Mouse (Mus musculus) MEL (cell line): ENCODE results near the gene Dhrs9.

Experiments used
- CHD1 ChIP-seq: IDR thresholded peaks from 2 replicates; pipeline ENCODE4 v1.6.1; 2012; ENCODE audit warnings: low read depth, mild to moderate bottlenecking, inconsistent platforms, low read length, improper control_type of control experiment
- CHD2 ChIP-seq: IDR thresholded peaks from 2 replicates; pipeline ENCODE4 v1.6.1; 2011; ENCODE audit warnings: low read length, improper control_type of control experiment
- CTCF ChIP-seq, 3 experiments: IDR thresholded peaks in 2 of 3; conservative IDR thresholded peaks in 1 of 3; 2 replicates each; pipeline ENCODE4 v1.5.1; 2011 to 2012; ENCODE audit warnings: low read length in 3 of 3, low read depth in 2 of 3, mild to moderate bottlenecking in 2 of 3, improper control_type of control experiment in 1 of 3, inconsistent platforms in 1 of 3, mixed read lengths in 1 of 3, moderate library complexity in 1 of 3; ENCODE audit not compliant: control insufficient read depth in 1 of 3, insufficient read depth in 1 of 3, poor library complexity in 1 of 3, severe bottlenecking in 1 of 3
- ELF1 ChIP-seq: IDR thresholded peaks from 2 replicates; pipeline ENCODE4 v1.6.1; 2014; ENCODE audit warnings: low read depth, mild to moderate bottlenecking, inconsistent platforms, low read length, improper control_type of control experiment, moderate library complexity
- EP300 ChIP-seq, 2 experiments: IDR thresholded peaks; 2 replicates each; pipeline ENCODE4 v1.6.1; 2011; ENCODE audit warnings: improper control_type of control experiment in 2 of 2, low read length in 2 of 2, low read depth in 1 of 2, mild to moderate bottlenecking in 1 of 2
- ETS1 ChIP-seq: IDR thresholded peaks from 2 replicates; pipeline ENCODE4 v1.6.1; 2012; ENCODE audit warnings: low read depth, mild to moderate bottlenecking, inconsistent platforms, low read length, improper control_type of control experiment, moderate library complexity
- HCFC1 ChIP-seq: IDR thresholded peaks from 2 replicates; pipeline ENCODE4 v1.6.1; 2012; ENCODE audit warnings: low read depth, mild to moderate bottlenecking, inconsistent platforms, low read length, improper control_type of control experiment, moderate library complexity
- JUND ChIP-seq: IDR thresholded peaks from 2 replicates; pipeline ENCODE4 v1.6.1; 2011; ENCODE audit warnings: low read depth, mild to moderate bottlenecking, improper control_type of control experiment, low read length
- NRF1 ChIP-seq: IDR thresholded peaks from 2 replicates; pipeline ENCODE4 v1.6.1; 2014; ENCODE audit warnings: low read depth, mild to moderate bottlenecking, inconsistent platforms, low read length, improper control_type of control experiment, moderate library complexity; ENCODE audit not compliant: poor library complexity, insufficient read depth, severe bottlenecking
- POLR2A ChIP-seq, 2 experiments: IDR thresholded peaks; 2 replicates each; pipeline ENCODE4 v1.6.1; 2011 to 2012; ENCODE audit warnings: low read length in 2 of 2, mild to moderate bottlenecking in 2 of 2, control low read depth in 1 of 2, improper control_type of control experiment in 1 of 2, low read depth in 1 of 2, moderate library complexity in 1 of 2; ENCODE audit not compliant: control insufficient read depth in 1 of 2, insufficient read depth in 1 of 2, poor library complexity in 1 of 2
- POLR2AphosphoS2 ChIP-seq: IDR thresholded peaks from 2 replicates; pipeline ENCODE4 v1.6.1; 2011; ENCODE audit warnings: low read length, improper control_type of control experiment
- UBTF ChIP-seq: IDR thresholded peaks from 2 replicates; pipeline ENCODE4 v1.6.1; 2012; ENCODE audit warnings: low read depth, mild to moderate bottlenecking, inconsistent platforms, low read length, improper control_type of control experiment, moderate library complexity, borderline replicate concordance; ENCODE audit not compliant: insufficient read depth
- ZKSCAN1 ChIP-seq: IDR thresholded peaks from 2 replicates; pipeline ENCODE4 v1.6.1; 2012; ENCODE audit warnings: low read depth, mild to moderate bottlenecking, inconsistent platforms, low read length, improper control_type of control experiment, moderate library complexity

DNA sequence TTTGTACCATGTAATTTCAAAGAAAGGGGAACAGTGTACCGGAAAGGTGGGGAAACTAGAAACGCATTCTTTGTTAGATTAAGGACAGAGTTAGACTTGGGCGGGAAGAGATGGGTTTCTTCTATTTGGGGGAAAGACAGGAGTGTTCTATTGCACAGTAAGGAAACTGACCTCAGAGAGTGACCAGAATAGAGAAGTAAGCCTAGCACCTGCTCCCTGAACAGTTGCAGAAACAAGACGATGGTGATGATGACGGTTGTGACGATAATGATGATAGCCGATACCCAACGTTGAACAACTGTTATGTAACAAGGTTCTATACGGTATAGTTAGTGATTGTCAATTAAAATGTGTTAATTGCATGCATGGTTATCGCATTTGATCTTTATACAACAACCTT lies 34.3 kb downstream of the Dhrs9 start:
- no peak for TF ChIP-seq CHD1
- TF ChIP-seq CTCF (IDR thresholded peaks at IDR 0.05 in 2 of 3, conservative IDR thresholded peaks at IDR 0.05 in 1 of 3; ENCODE audit: control insufficient read depth in 1 of 3, insufficient read depth in 1 of 3, low read depth in 2 of 3, low read length in 3 of 3, poor library complexity in 1 of 3, severe bottlenecking in 1 of 3), result no peak
- TF ChIP-seq POLR2AphosphoS2, result no peak
- TF ChIP-seq EP300 (IDR thresholded peaks at IDR 0.05; ENCODE audit: low read depth in 1 of 2, low read length in 2 of 2), result no peak
- TF ChIP-seq ZKSCAN1, result no peak
- no peak for TF ChIP-seq CHD2
- TF ChIP-seq ETS1, result no peak
- no peak for TF ChIP-seq UBTF
- no peak for TF ChIP-seq POLR2A (IDR thresholded peaks at IDR 0.05; ENCODE audit: control insufficient read depth in 1 of 2, insufficient read depth in 1 of 2, low read depth in 1 of 2, low read length in 2 of 2, poor library complexity in 1 of 2)
- no peak for TF ChIP-seq NRF1
- no peak for TF ChIP-seq HCFC1
- TF ChIP-seq JUND, result no peak
- TF ChIP-seq ELF1, result no peak
